Mouse (Mus musculus): ENCODE measurements around the gene Olfr91. TPM values are rescaled to one million over a fixed set of nuclear protein-coding genes. Genes with fewer than 3 reads are reported as not detected.

Olfr91 gene
- polyA plus RNA-seq, 1 experiment from 2014 or later: not detected

DNA sequence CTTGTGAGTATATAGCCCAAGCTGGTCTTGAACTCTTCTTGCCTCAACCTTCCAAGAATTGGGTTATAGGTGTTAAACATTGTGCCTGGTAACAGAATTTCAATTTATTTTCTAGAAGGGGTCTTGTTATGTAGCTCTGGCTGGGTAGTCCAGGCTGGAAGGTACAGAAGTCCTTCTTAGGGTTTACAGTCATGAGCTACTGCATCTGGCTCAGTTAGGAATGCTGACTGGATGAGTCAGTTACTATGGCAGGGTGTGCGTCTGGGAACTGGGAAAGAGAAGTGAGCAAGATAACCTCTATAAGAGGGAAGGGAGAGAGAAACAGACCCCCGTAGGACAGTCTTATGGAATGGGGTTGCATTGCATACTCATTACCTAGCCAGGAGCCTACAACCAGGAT lies 22.3 kb downstream of the Olfr91 start:
- no peak overlapping the region for H3K4me3 ChIP-seq (replicated peaks)
- ATAC-seq: no peak
- no peaks in the 10 kb centered on the region for H3K9me3 ChIP-seq
- H3K27me3 ChIP-seq: 0 out of 2 replicates have a peak, but pooled peaks cover 4% of the 10 kb centered on the region
- 98% methylated on average over 2 of the region's 2 CpGs for WGBS
- H3K9ac ChIP-seq (replicated peaks): no peak overlapping the region
- H3K27ac ChIP-seq: no peak overlapping the region
- H3K4me2 ChIP-seq (replicated peaks): no peak overlapping the region
- H3K36me3 ChIP-seq: peaks cover 61% of the 10 kb centered on the region
- H3K4me1 ChIP-seq (replicated peaks): peaks cover 41% of the 10 kb centered on the region

DNA sequence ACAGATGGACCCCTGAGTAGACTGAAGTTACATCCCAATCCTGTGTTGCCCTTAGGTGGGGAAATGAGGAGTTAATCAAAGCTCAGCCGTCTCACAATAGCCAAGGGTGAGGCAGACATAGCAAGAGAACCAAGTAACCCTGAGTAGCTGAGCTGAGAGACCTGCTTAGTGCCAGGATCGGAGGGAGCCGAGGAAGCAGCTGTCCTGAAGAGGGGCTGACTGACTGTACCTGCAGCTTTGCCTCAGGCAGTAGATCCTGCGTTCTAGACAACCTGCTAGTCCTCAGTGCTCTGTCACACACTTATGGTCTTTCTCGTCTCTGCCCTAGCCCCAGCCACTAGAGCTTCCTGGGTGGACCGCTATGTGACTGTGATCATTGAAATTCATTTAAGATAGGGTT lies 22.9 kb downstream of the Olfr91 start:
- no peak overlapping the region for H3K27ac ChIP-seq
- no peak overlapping the region for H3K9ac ChIP-seq (replicated peaks)
- no peak overlapping the region for H3K4me2 ChIP-seq (replicated peaks)
- no peaks in the 10 kb centered on the region for H3K9me3 ChIP-seq
- WGBS: 84% methylated on average over 6 of the region's 6 CpGs
- H3K36me3 ChIP-seq: peaks cover 66% of the 10 kb centered on the region
- H3K27me3 ChIP-seq: 0 out of 2 replicates have a peak, but pooled peaks cover 4% of the 10 kb centered on the region
- H3K4me1 ChIP-seq (replicated peaks): peaks cover 37% of the 10 kb centered on the region
- no peak overlapping the region for H3K4me3 ChIP-seq (replicated peaks)
- no peak for ATAC-seq

DNA sequence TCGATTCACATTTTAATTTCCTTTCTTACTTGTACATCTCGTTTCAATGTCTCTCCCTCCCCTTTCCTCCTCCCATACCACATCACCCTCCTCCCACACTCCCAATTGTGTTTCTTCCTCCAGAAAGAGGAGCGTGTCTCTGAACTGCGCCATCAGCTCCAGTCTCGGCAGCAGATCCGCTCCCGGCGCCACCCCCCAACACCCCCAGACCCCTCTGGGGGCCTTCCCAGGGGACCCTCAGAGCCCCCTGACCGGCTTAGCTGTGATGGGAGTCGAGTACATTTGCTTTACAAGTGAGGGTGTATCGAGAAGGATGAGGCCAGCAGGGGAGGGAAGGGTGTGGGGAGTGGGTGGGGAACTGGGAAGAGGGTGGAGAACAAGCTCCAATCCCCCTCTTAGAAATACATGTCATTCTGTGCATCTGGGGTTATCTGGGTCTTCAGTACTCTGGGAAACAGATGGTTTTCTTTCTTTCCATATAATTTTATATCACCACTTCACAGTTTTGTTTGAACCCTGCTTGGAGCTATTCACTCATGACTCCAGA lies 25.3 kb downstream of the Olfr91 start:
- 0 out of 2 replicates have a peak, but pooled peaks cover 4% of the 10 kb centered on the region for H3K27me3 ChIP-seq
- peak overlapping the region; percentile 60 for H3K27ac ChIP-seq
- H3K4me2 ChIP-seq (replicated peaks): no peak overlapping the region
- no peak overlapping the region for H3K4me3 ChIP-seq (replicated peaks)
- peaks cover 16% of the 10 kb centered on the region for H3K4me1 ChIP-seq (replicated peaks)
- ATAC-seq: peak; percentile 37; the same call in 1 of the 2 replicates
- H3K9ac ChIP-seq (replicated peaks): no peak overlapping the region
- H3K9me3 ChIP-seq: no peaks in the 10 kb centered on the region
- H3K36me3 ChIP-seq: peaks cover 90% of the 10 kb centered on the region
- 24% methylated on average over 11 of the region's 11 CpGs for whole genome bisulfite sequencing

DNA sequence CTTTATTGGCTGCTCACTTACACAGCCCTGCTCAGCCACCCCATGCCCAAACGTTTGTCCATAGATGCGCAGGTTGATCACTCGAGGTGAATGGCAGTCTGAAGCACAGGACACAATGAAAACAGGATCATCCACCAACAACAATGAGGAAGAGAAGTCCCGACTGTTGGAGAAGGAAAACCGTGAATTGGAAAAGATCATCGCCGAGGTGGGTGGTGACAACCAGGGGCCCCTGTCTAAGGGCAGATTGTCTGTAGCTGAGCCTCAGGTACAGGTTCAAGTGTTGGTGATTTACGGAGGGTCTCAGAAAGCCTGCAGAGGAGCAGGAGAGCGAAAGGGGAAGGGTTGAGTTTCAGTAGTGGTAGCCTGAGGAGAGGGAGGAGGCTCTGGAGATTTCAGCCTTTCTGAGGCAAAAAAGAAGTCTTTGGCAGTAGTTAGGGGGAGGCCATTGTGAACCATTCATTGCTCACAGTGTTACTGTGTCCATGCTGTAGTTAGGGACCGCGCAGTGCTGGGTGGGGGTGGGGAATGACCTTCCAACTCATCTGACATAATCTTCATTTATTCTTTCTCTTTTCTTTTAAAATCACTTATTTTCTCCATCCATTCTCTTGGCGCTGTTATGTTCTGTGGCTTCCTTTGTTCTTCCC lies 25.9 kb downstream of the Olfr91 start:
- WGBS: 50% methylated on average over 12 of the region's 12 CpGs
- Histone ChIP-seq H3K36me3 (peaks cover 96% of the 10 kb centered on the region), H3K4me3 (replicated peaks) (no peak overlapping the region), H3K27ac (peak overlapping the region; percentile 60; the same call in 1 of the 2 replicates), H3K27me3 (0 out of 2 replicates have a peak, but pooled peaks cover 4% of the 10 kb centered on the region), H3K4me2 (replicated peaks) (no peak overlapping the region), H3K9ac (replicated peaks) (0 out of 2 replicates have a peak overlapping the region, but pooled peaks have one; percentile 16), H3K4me1 (replicated peaks) (peaks cover 16% of the 10 kb centered on the region), H3K9me3 (no peaks in the 10 kb centered on the region)
- ATAC-seq: peak; percentile 48; the same call in 1 of the 2 replicates

DNA sequence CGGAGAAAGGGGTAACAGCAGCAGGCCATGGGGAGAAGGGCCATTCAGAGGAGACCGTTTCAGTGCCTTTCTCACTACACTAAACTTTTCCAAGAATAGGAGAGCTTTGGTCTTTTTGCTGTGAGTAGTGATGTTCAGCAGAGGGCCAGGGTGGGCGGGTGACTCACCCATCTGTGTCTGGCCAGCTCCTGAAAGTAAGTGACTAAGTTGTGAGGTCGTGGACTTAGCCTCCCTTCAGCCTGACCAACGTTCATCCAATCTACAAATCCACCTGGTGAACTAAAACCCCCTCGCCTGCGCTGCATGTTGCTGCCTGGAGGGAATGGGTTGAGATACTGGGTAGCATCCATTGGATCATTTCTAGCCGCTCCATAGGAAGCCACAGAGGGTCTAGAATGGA lies 28.0 kb downstream of the Olfr91 start:
- Histone ChIP-seq H3K9me3 (no peaks in the 10 kb centered on the region), H3K4me1 (replicated peaks) (peaks cover 16% of the 10 kb centered on the region), H3K36me3 (peaks cover 99% of the 10 kb centered on the region), H3K27me3 (no peaks in the 10 kb centered on the region), H3K4me3 (replicated peaks) (no peak overlapping the region), H3K9ac (replicated peaks) (no peak overlapping the region), H3K27ac (no peak overlapping the region), H3K4me2 (replicated peaks) (no peak overlapping the region)
- no peak for ATAC-seq
- WGBS: 88% methylated on average over 8 of the region's 8 CpGs

DNA sequence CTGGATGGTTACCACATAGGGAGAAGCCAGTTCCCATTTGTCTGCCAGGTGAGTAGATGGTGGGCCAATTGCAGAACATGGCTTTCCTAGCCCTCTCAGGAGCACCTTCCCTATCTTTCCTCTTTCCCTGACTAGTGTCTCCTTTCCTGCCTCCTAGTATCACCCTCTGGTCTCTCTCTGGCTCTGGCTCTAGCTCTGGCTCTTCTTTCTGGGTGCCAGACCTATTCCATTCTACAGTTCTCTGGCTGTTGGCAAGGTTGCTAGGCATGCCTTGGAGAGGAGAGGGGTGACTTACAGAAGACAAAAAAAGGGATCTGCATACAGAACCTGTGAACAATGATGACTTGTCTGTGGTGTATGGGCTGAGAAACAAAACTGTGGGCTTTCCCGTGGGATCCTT lies 30.2 kb downstream of the Olfr91 start:
- Histone ChIP-seq H3K9ac (replicated peaks) (no peak overlapping the region), H3K4me1 (replicated peaks) (peaks cover 19% of the 10 kb centered on the region), H3K4me2 (replicated peaks) (no peak overlapping the region), H3K27me3 (no peaks in the 10 kb centered on the region), H3K27ac (0 out of 2 replicates have a peak overlapping the region, but pooled peaks have one; percentile 6), H3K4me3 (replicated peaks) (no peak overlapping the region), H3K9me3 (no peaks in the 10 kb centered on the region), H3K36me3 (peaks cover 99% of the 10 kb centered on the region)
- 81% methylated on average over 1 of the region's 1 CpGs for WGBS
- ATAC-seq: no peak

DNA sequence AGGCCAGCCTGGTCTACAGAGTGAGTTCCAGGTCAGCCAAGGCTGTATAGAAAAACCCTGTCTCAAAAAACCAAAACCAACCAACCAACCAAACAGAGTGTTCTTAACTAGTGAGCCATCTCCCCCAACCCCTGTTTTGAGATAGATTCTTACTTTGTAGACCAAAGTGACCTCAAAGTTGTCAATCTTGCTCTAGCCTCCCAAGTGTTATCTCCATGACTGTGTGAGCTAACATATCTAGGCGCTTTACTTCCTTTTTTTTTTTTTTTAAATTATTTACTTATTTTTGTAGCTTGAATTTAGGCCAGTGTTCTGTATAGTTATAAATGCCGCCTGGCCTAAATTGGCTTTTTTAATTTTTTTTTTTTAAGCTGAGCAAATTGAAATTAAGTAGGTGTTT lies 32.1 kb downstream of the Olfr91 start:
- Histone ChIP-seq H3K36me3 (peaks cover 99% of the 10 kb centered on the region), H3K9ac (replicated peaks) (no peak overlapping the region), H3K4me1 (replicated peaks) (peaks cover 9% of the 10 kb centered on the region; the same call in 1 of the 2 replicates), H3K4me2 (replicated peaks) (no peak overlapping the region), H3K27ac (no peak overlapping the region), H3K27me3 (no peaks in the 10 kb centered on the region), H3K9me3 (no peaks in the 10 kb centered on the region), H3K4me3 (replicated peaks) (no peak overlapping the region)
- 97% methylated on average over 2 of the region's 2 CpGs for WGBS
- no peak for ATAC-seq

DNA sequence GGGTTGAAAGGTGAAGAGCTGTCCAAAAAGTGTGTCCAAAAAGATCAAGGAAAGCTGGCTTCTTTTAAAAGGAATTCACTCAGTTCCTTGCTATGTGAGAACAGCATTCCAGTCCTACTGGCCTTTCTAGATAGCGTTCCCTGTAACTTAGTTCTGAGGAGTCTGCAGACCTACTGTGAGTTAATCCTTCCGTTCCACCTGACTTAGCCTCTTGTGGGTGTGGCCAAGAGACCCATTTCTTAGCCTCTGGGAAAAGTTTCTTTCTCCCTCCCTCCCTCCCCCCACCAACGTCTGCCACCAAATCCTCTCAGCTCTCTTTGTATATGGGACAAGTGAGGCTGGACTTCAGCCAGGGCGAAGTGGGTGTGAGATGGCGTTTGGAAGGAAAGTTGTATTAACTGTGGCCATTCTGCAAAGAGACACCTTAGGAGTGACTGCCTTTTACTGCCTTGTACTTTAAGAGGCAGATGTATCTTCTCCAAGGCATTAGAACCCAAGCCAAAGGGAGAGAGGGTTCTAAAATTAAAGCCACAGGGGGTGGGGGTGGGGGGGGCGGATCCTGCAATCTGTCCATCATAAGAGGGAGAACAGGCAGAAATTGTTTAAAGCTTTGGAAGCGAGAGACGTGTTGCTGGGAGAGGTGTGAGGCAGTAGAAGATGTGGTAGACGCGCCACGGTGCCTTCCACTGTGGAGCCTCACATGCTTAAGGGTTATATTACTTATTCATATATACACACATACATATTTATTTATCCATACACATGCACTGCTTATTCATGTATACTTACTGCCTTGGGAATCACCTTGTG lies 34.2 kb downstream of the Olfr91 start:
- Histone ChIP-seq H3K9me3 (no peaks in the 10 kb centered on the region), H3K27me3 (no peaks in the 10 kb centered on the region), H3K4me2 (replicated peaks) (no peak overlapping the region), H3K36me3 (peaks cover 96% of the 10 kb centered on the region), H3K4me1 (replicated peaks) (peaks cover 9% of the 10 kb centered on the region; the same call in 1 of the 2 replicates), H3K4me3 (replicated peaks) (no peak overlapping the region), H3K27ac (no peak overlapping the region), H3K9ac (replicated peaks) (no peak overlapping the region)
- no peak; the same call in 1 of the 2 replicates for ATAC-seq
- 52% methylated on average over 11 of the region's 11 CpGs for WGBS

DNA sequence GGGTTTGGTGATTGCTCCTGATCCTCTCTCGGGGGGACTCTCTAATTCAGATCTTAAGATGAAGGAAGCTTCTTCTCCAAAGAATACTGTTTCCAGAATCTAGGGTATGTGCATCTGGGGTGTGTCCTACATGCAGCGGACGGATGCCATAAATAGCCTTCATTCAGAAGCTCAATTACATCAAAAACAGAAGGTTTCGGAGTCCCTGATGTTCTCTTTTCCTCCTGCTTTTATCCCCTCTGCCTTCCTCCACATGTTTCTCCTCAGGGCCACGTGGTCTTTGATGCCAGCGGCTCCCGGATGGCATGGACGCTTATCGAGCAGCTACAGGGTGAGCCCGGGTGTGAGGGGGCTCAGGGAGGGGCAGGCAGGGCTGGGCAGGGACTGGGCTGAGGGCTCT lies 35.0 kb downstream of the Olfr91 start:
- no peaks in the 10 kb centered on the region for H3K9me3 ChIP-seq
- H3K27ac ChIP-seq: no peak overlapping the region
- H3K27me3 ChIP-seq: no peaks in the 10 kb centered on the region
- no peak overlapping the region for H3K4me3 ChIP-seq (replicated peaks)
- ATAC-seq: no peak
- H3K36me3 ChIP-seq: peaks cover 95% of the 10 kb centered on the region
- 55% methylated on average over 10 of the region's 10 CpGs for WGBS
- H3K4me2 ChIP-seq (replicated peaks): no peak overlapping the region
- no peak overlapping the region for H3K9ac ChIP-seq (replicated peaks)
- peaks cover 9% of the 10 kb centered on the region; the same call in 1 of the 2 replicates for H3K4me1 ChIP-seq (replicated peaks)

DNA sequence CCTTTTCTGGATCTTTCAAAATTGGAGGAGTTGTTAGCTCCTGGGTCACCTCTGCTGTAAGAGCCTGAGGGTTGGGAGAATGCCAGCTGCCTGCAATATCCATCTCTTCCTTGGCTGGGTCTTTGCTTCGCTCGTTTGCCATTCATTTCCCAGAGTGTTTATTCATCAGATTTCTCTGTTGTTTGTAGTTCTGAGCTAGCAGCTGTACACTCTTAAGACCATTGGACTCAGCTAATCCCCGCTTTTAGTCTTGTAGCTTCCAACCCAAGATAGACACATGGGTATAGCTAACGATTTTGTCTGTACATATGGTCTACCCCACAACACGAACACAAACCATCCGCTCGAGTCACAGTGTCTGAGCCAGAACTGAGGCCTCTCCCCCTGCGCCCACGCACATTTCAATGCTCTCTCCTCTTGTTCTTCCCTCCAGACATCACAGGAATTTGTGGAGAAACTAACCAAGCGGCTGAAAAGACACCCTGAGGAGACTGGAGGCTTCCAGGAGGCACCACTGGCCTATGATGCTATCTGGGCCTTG lies 35.9 kb downstream of the Olfr91 start:
- H3K27ac ChIP-seq: no peak overlapping the region
- WGBS: 78% methylated on average over 10 of the region's 10 CpGs

DNA sequence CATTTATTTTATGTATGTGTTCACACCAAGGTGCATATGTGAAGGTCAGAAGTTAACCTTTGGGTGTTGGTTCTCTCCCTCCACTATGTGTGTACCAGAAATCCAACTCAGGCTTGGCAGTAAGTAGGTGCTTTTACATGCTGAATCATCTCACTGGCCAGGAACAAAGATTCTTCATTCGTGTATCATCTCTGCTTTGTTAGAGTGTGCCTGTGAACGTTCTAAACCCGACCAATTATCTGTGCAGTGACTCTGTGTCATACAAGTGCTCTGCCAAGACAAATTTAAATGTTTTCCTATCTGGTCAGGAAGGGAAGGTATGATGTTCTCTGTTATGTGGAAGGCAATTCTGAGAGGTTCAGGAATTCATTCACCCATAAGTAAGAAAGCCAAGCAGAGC lies 36.6 kb downstream of the Olfr91 start:
- WGBS: 70% methylated on average over 3 of the region's 3 CpGs
- H3K4me3 ChIP-seq (replicated peaks): no peak overlapping the region
- ATAC-seq: no peak
- H3K9me3 ChIP-seq: no peaks in the 10 kb centered on the region
- H3K27ac ChIP-seq: no peak overlapping the region
- H3K4me2 ChIP-seq (replicated peaks): no peak overlapping the region
- peaks cover 14% of the 10 kb centered on the region for H3K4me1 ChIP-seq (replicated peaks)
- peaks cover 90% of the 10 kb centered on the region for H3K36me3 ChIP-seq
- H3K27me3 ChIP-seq: no peaks in the 10 kb centered on the region
- no peak overlapping the region for H3K9ac ChIP-seq (replicated peaks)

More for the DNA sequence above, 35.9 kb downstream of the Olfr91 start:
- Histone ChIP-seq H3K9me3 (no peaks in the 10 kb centered on the region), H3K4me2 (replicated peaks) (no peak overlapping the region), H3K4me3 (replicated peaks) (no peak overlapping the region), H3K4me1 (replicated peaks) (peaks cover 9% of the 10 kb centered on the region; the same call in 1 of the 2 replicates), H3K9ac (replicated peaks) (no peak overlapping the region), H3K36me3 (peaks cover 91% of the 10 kb centered on the region), H3K27me3 (no peaks in the 10 kb centered on the region)
- no peak for ATAC-seq

DNA sequence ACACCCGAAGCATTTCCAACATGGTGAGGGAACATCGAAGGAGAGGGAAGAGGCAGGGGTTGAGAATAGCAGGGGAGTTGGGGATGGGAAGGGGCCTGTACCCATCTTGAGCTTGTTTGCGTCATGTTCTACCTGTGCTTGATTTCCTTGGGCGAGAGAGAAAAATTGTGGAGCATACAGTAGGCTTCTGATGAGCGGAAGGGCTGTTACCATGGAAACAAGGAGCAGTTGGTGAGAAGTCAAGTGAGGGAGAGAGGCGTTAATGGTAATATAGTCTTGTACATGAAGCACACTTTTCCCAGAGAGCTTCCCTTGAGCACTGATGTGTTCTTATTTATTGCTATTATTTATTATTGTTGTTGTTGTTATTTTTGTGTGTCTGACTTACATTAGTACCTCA lies 41.1 kb downstream of the Olfr91 start:
- Histone ChIP-seq H3K27me3 (no peaks in the 10 kb centered on the region), H3K4me3 (replicated peaks) (no peak overlapping the region), H3K4me1 (replicated peaks) (peaks cover 22% of the 10 kb centered on the region), H3K4me2 (replicated peaks) (no peak overlapping the region), H3K27ac (no peak overlapping the region; the same call in 1 of the 2 replicates), H3K9ac (replicated peaks) (no peak overlapping the region), H3K36me3 (peaks cover 79% of the 10 kb centered on the region), H3K9me3 (no peaks in the 10 kb centered on the region)
- no peak for ATAC-seq
- 76% methylated on average over 6 of the region's 6 CpGs for WGBS
